Mouse (Mus musculus): ENCODE data around the gene Drd4. TPM values are rescaled to one million over a fixed set of nuclear protein-coding genes. Genes with fewer than 3 reads are reported as not detected.
A peak's percentile ranks its signal among the peaks of the same experiment; 100 is the strongest.
"Not testable (repeated sequence)": the region's sequence is repeated elsewhere in the genome, so short reads cannot be mapped to it uniquely, and the experiment has no call there.

Gene Drd4
- 0.14 and 0.17 TPM in 2 replicates for polyA plus RNA-seq (2014; fragmentation: Nextera tagmentation; extraction: Ambion mirVana)

DNA sequence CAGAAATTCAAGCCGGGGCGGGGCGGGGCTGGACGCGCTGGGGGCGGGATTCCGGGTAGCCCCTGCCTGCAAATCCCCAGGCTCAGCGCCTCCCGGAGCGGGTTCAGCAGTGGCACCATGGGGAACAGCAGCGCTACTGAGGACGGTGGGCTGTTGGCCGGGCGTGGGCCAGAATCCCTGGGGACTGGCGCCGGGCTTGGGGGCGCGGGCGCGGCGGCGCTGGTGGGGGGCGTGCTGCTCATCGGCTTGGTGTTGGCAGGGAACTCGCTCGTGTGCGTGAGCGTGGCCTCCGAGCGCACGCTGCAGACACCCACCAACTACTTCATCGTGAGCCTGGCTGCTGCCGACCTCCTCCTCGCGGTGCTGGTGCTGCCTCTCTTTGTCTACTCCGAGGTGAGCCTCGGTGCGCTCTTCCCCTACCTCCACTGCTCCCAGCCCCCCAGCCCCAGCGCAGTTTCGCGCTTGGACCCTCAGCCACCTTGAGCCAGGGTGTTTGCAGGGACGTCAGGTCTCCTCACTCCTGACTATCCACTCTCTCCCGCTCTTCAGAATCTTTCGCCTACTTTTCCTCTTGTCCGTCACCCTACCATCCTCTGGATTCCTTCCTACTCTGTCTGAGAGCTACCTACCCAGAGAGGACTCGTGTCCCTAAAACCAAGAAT is at the start of gene Drd4:
Gene Drd4 (plus strand): TSS at position 86 of the 662 bp plus-strand sequence.
- Histone ChIP-seq H3K9me3 (ENCODE audit: control insufficient read depth, low read length) (no peaks in the 10 kb centered on the region), H3K4me1 (ENCODE audit: control insufficient read depth, insufficient read depth, low read length) (peaks cover 21% of the 10 kb centered on the region), H3K9ac (ENCODE audit: low read length) (peak within 1 kb of the TSS; percentile 65), H3K4me3 (ENCODE audit: low read depth, low read length) (peak within 1 kb of the TSS; percentile 43), H3K27me3 (ENCODE audit: control insufficient read depth, insufficient read depth, low read length) (peaks cover 57% of the 10 kb centered on the region), H3K36me3 (ENCODE audit: control insufficient read depth, insufficient read depth, low read length) (peaks cover under 1% of the 10 kb centered on the region; the same call in 1 of the 2 replicates), H3K27ac (ENCODE audit: low read depth, low read length) (no peak within 1 kb of the TSS), H3K4me2 (peak within 1 kb of the TSS; percentile 88)
- peak; percentile 95 for DNase-seq (ENCODE audit: low spot score, missing footprints)
- under 1% methylated on average over 45 of the region's 46 CpGs for WGBS
- peak; percentile 60 for ATAC-seq (ENCODE audit: low FRiP score)

DNA sequence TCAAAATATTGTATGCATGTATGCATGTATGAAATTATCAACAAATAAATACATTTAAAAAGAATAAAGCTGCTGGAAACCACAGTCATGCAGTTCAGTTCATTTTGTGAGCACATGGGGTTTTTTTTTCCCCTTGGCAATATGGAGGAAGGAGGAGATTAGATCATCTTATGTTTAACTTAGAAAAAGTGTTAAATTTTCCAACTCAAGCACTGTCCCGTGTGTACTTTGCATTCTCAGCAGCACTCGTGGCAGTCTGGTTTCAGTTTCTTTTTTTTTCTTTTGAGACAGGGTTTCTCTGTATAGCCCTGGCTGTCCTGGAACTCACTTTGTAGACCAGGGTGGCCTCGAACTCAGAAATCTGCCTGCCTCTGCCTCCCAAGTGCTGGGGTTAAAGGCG is 41.3 kb upstream of the Drd4 start:
- not testable (repeated sequence) for H3K4me2 ChIP-seq; H3K4me3 ChIP-seq (ENCODE audit: low read depth, low read length); DNase-seq (ENCODE audit: low spot score, missing footprints); H3K9me3 ChIP-seq (ENCODE audit: control insufficient read depth, low read length); H3K4me1 ChIP-seq (ENCODE audit: control insufficient read depth, insufficient read depth, low read length); H3K27ac ChIP-seq (ENCODE audit: low read depth, low read length); ATAC-seq (ENCODE audit: low FRiP score); H3K9ac ChIP-seq (ENCODE audit: low read length); H3K27me3 ChIP-seq (ENCODE audit: control insufficient read depth, insufficient read depth, low read length)
- H3K36me3 ChIP-seq (ENCODE audit: control insufficient read depth, insufficient read depth, low read length), result peaks cover 28% of the 10 kb centered on the region
- 92% methylated on average over 4 of the region's 4 CpGs for WGBS

DNA sequence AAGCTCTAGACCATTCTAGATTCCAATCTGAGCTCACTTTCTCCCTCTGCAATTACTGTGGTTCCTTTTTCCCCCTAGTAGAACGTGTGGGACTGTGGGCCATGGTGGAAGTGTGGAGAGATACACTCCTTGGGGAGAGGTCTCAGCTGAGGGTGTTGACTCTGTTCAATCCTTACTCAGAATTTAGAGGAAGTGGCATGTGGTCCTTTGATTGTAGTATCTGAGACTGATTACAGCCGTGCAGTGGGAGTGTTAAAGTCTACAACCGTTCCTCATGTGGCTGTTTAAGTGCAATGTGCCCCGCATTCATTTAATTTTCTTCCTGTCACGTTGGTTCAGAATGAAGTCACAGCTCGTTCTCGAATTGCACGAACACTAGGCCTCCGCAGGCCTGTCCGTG is 35.6 kb upstream of the Drd4 start:
- Histone ChIP-seq H3K36me3 (ENCODE audit: control insufficient read depth, insufficient read depth, low read length) (peaks cover 55% of the 10 kb centered on the region), H3K27me3 (ENCODE audit: control insufficient read depth, insufficient read depth, low read length) (no peaks in the 10 kb centered on the region), H3K9ac (ENCODE audit: low read length) (no peak overlapping the region), H3K27ac (ENCODE audit: low read depth, low read length) (no peak overlapping the region), H3K4me1 (ENCODE audit: control insufficient read depth, insufficient read depth, low read length) (no peaks in the 10 kb centered on the region), H3K4me3 (ENCODE audit: low read depth, low read length) (no peak overlapping the region), H3K4me2 (no peak overlapping the region), H3K9me3 (ENCODE audit: control insufficient read depth, low read length) (no peaks in the 10 kb centered on the region)
- no peak for ATAC-seq (ENCODE audit: low FRiP score)
- WGBS, result 95% methylated on average over 10 of the region's 10 CpGs
- DNase-seq (ENCODE audit: low spot score, missing footprints), result no peak

DNA sequence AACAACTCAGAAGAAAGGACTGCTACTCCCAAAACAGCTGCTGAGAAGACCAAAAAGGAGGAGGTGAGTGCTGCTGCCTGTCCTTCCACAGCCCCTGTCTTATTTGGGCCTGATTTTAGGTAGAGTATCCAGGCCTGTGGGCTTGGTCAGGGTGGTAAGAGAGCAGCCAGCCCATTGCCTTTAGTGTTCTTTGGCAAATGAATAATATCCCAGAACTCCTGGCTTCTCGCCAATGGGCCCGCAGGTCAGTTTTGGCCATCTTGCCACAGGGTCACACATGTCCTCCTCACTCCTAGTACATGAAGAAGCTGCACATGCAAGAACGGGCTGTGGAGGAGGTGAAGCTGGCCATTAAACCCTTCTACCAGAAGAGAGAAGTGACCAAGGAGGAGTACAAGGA is 30.3 kb upstream of the Drd4 start:
- WGBS, result 96% methylated on average over 3 of the region's 3 CpGs
- Histone ChIP-seq H3K4me3 (ENCODE audit: low read depth, low read length) (no peak overlapping the region), H3K4me1 (ENCODE audit: control insufficient read depth, insufficient read depth, low read length) (peaks cover 5% of the 10 kb centered on the region), H3K36me3 (ENCODE audit: control insufficient read depth, insufficient read depth, low read length) (peaks cover 58% of the 10 kb centered on the region), H3K9ac (ENCODE audit: low read length) (no peak overlapping the region), H3K4me2 (no peak overlapping the region), H3K9me3 (ENCODE audit: control insufficient read depth, low read length) (no peaks in the 10 kb centered on the region), H3K27me3 (ENCODE audit: control insufficient read depth, insufficient read depth, low read length) (no peaks in the 10 kb centered on the region), H3K27ac (ENCODE audit: low read depth, low read length) (no peak overlapping the region)
- ATAC-seq (ENCODE audit: low FRiP score) (no peak), DNase-seq (ENCODE audit: low spot score, missing footprints) (no peak)

DNA sequence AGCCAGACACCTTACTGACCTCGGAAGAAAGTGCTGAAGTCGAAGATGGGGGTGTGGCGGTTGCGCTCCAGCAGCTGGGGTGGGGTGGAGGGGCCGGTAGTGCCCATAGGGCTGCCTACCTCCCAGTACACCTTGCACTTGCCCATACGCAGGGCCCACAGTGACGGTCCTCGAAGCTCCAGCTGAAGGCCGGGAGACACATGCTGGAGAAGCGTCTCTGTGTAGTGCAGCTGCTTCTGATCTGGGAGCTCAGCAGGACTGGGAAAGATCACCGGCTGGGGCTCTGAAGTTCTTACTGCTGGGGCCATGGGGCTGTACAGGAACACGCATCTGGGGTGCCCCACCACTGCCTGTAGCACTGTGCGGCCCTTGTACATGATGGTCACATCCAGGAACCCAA is 28.2 kb upstream of the Drd4 start:
- Histone ChIP-seq H3K4me2 (no peak overlapping the region), H3K4me3 (ENCODE audit: low read depth, low read length) (no peak overlapping the region), H3K27me3 (ENCODE audit: control insufficient read depth, insufficient read depth, low read length) (no peaks in the 10 kb centered on the region), H3K4me1 (ENCODE audit: control insufficient read depth, insufficient read depth, low read length) (peaks cover 5% of the 10 kb centered on the region), H3K27ac (ENCODE audit: low read depth, low read length) (no peak overlapping the region), H3K9me3 (ENCODE audit: control insufficient read depth, low read length) (no peaks in the 10 kb centered on the region), H3K36me3 (ENCODE audit: control insufficient read depth, insufficient read depth, low read length) (peaks cover 40% of the 10 kb centered on the region), H3K9ac (ENCODE audit: low read length) (no peak overlapping the region)
- DNase-seq (ENCODE audit: low spot score, missing footprints) (no peak), ATAC-seq (ENCODE audit: low FRiP score) (no peak)
- WGBS, result 93% methylated on average over 13 of the region's 13 CpGs

DNA sequence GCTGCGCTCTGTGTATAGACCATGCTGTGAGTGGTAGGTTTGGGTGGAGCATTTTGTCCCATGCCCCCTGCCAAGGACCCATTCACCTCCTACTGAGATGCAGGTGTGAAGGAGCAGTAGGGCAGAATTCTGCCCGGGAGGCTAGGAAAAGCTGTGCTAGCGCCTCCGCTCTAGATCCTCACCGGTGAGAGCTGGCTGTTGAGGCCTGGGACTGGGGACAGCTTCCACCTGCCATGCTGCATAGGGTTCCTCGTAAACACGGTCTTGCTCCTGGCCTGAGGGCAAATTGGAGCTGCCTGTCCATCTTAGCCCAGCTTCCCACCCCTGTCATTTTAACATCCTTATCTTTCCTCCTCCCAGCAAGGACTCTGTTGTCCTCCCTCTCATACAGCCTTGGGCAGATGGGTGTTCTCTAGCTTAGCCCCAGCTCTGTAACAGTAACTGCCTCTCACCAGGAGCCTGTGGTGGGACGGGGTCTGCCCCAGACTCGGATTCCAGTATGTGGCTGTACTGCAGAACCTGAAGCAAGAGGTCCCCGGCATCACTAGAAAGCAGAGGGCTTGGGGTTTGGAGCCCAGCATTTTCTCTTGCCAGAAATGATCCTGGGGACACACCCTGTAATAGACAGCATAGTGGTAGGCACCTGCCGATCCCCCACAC is 27.6 kb upstream of the Drd4 start:
- H3K27me3 ChIP-seq (ENCODE audit: control insufficient read depth, insufficient read depth, low read length), result no peaks in the 10 kb centered on the region
- H3K36me3 ChIP-seq (ENCODE audit: control insufficient read depth, insufficient read depth, low read length), result peaks cover 36% of the 10 kb centered on the region
- ATAC-seq (ENCODE audit: low FRiP score) (no peak), DNase-seq (ENCODE audit: low spot score, missing footprints) (no peak)
- H3K9me3 ChIP-seq (ENCODE audit: control insufficient read depth, low read length), result no peaks in the 10 kb centered on the region
- no peak overlapping the region for H3K27ac ChIP-seq (ENCODE audit: low read depth, low read length)
- WGBS, result 75% methylated on average over 11 of the region's 11 CpGs
- H3K9ac ChIP-seq (ENCODE audit: low read length), result no peak overlapping the region
- no peak overlapping the region for H3K4me2 ChIP-seq
- no peak overlapping the region for H3K4me3 ChIP-seq (ENCODE audit: low read depth, low read length)
- H3K4me1 ChIP-seq (ENCODE audit: control insufficient read depth, insufficient read depth, low read length), result peaks cover 5% of the 10 kb centered on the region

DNA sequence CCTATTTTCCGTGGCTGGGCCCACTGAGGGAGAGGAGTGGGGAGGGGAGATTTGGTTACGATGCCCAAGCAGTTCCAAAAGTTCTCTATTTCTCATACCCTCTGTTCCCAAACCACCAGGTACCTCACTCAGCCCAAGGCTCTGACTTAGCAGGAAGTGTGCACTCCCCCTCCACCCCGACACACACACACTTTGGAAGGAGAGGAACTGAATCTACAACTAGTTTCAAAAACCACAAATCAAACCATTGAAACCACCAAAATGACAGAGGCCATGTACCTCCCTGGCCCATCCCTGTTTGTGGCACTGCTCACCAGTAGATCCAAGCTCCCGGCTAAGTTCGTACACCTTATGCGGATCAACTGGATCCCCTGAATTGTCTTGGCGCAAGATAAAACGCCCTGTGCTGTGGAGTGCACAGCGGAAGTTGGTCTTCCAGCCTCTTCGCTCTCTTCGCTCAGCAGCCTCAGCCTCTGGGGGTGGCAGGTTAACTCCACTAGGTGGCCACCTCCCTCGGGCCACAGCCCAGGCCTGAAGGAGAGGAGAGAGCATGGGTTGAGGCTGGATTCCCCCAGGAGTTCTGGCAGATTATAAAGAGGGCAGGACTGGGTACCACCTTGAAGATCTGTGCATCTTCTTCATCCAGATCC is 26.9 kb upstream of the Drd4 start:
- peaks cover 30% of the 10 kb centered on the region for H3K36me3 ChIP-seq (ENCODE audit: control insufficient read depth, insufficient read depth, low read length)
- peaks cover 5% of the 10 kb centered on the region for H3K4me1 ChIP-seq (ENCODE audit: control insufficient read depth, insufficient read depth, low read length)
- WGBS, result 32% methylated on average over 12 of the region's 12 CpGs
- H3K27me3 ChIP-seq (ENCODE audit: control insufficient read depth, insufficient read depth, low read length), result no peaks in the 10 kb centered on the region
- no peak overlapping the region for H3K27ac ChIP-seq (ENCODE audit: low read depth, low read length)
- no peak overlapping the region for H3K4me2 ChIP-seq
- ATAC-seq (ENCODE audit: low FRiP score) (peak; percentile 68), DNase-seq (ENCODE audit: low spot score, missing footprints) (no peak)
- no peak overlapping the region for H3K9ac ChIP-seq (ENCODE audit: low read length)
- H3K9me3 ChIP-seq (ENCODE audit: control insufficient read depth, low read length), result no peaks in the 10 kb centered on the region
- H3K4me3 ChIP-seq (ENCODE audit: low read depth, low read length), result no peak overlapping the region

DNA sequence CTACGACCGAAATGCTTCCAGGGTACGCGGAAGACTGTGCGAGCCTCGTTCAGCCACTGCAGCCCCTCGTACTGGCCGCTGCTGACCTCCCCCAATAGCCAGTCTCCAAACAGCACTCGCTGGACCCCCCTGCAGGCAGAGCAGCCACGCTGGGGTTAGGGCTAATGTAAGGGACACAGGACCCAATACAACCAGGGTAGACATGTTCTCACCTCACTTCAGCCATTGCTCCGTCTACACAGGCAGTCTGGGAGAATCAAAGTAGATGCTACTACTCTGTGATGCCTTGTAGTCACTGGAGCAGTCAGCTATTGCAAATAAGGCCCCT is 26.4 kb upstream of the Drd4 start:
- Histone ChIP-seq H3K4me2 (no peak overlapping the region), H3K27me3 (ENCODE audit: control insufficient read depth, insufficient read depth, low read length) (no peaks in the 10 kb centered on the region), H3K9ac (ENCODE audit: low read length) (no peak overlapping the region), H3K4me3 (ENCODE audit: low read depth, low read length) (no peak overlapping the region), H3K27ac (ENCODE audit: low read depth, low read length) (no peak overlapping the region), H3K4me1 (ENCODE audit: control insufficient read depth, insufficient read depth, low read length) (peaks cover 5% of the 10 kb centered on the region), H3K9me3 (ENCODE audit: control insufficient read depth, low read length) (no peaks in the 10 kb centered on the region), H3K36me3 (ENCODE audit: control insufficient read depth, insufficient read depth, low read length) (peaks cover 25% of the 10 kb centered on the region)
- WGBS, result 39% methylated on average over 11 of the region's 11 CpGs
- DNase-seq (ENCODE audit: low spot score, missing footprints) (no peak), ATAC-seq (ENCODE audit: low FRiP score) (peak; percentile 22; the same call in 1 of the 2 replicates)
